Mouse (Mus musculus): Measurements from ENCODE around the gene Nsmce4a. TPM values are rescaled to one million over a fixed set of nuclear protein-coding genes. Genes with fewer than 3 reads are reported as not detected.

The Nsmce4a gene
- polyA plus RNA-seq, 1 experiment: 67.9 TPM

GRCm38 (mm10) chr7:130586521-130587072 is 13.7 kb upstream of the Nsmce4a start:
- TF ChIP-seq POLR2A (IDR thresholded peaks at IDR 0.05; ENCODE audit: low read depth, low read length) (no peak), CTCF (IDR thresholded peaks at IDR 0.05; ENCODE audit: borderline replicate concordance, insufficient read depth, low read length) (no peak)
- Histone ChIP-seq H3K4me1 (ENCODE audit: control insufficient read depth, insufficient read depth, low read length) (no peaks in the 10 kb centered on the region), H3K4me3 (ENCODE audit: insufficient read depth, low read length) (no peak overlapping the region), H3K27ac (ENCODE audit: insufficient read depth, low read length) (no peak overlapping the region)

- Histone ChIP-seq H3K4me3 (ENCODE audit: insufficient read depth, low read length) (no peak overlapping the region), H3K4me1 (ENCODE audit: control insufficient read depth, insufficient read depth, low read length) (0 out of 2 replicates have a peak, but pooled peaks cover 5% of the 10 kb centered on the region), H3K27ac (ENCODE audit: insufficient read depth, low read length) (no peak overlapping the region)
- no peak for TF ChIP-seq CTCF (IDR thresholded peaks at IDR 0.05; ENCODE audit: borderline replicate concordance, insufficient read depth, low read length)
- no peak for TF ChIP-seq POLR2A (IDR thresholded peaks at IDR 0.05; ENCODE audit: low read depth, low read length)
Observed at GRCm38 (mm10) chr7:130578607-130579006, 5.7 kb upstream of the Nsmce4a start.

GRCm38 (mm10) chr7:130578066-130578465 is 5.1 kb upstream of the Nsmce4a start:
- no peak overlapping the region for H3K4me3 ChIP-seq (ENCODE audit: insufficient read depth, low read length)
- H3K27ac ChIP-seq (ENCODE audit: insufficient read depth, low read length): no peak overlapping the region
- 0 out of 2 replicates have a peak, but pooled peaks cover 5% of the 10 kb centered on the region for H3K4me1 ChIP-seq (ENCODE audit: control insufficient read depth, insufficient read depth, low read length)
- TF ChIP-seq POLR2A (IDR thresholded peaks at IDR 0.05; ENCODE audit: low read depth, low read length) (no peak), CTCF (IDR thresholded peaks at IDR 0.05; ENCODE audit: borderline replicate concordance, insufficient read depth, low read length) (no peak)

- 0 out of 2 replicates have a peak, but pooled peaks cover 5% of the 10 kb centered on the region for H3K4me1 ChIP-seq (ENCODE audit: control insufficient read depth, insufficient read depth, low read length)
- no peak for TF ChIP-seq CTCF (IDR thresholded peaks at IDR 0.05; ENCODE audit: borderline replicate concordance, insufficient read depth, low read length)
- TF ChIP-seq POLR2A (IDR thresholded peaks at IDR 0.05; ENCODE audit: low read depth, low read length): no peak
- peak within 1 kb of the TSS; percentile 1; the same call in 1 of the 2 replicates for H3K4me3 ChIP-seq (ENCODE audit: insufficient read depth, low read length)
- no peak within 1 kb of the TSS for H3K27ac ChIP-seq (ENCODE audit: insufficient read depth, low read length)
Observed at GRCm38 (mm10) chr7:130577388-130578003, 4.6 kb upstream of the Nsmce4a start, which contains the start of gene Tacc2. Tacc2 (plus strand) TSS chr7:130577438.

GRCm38 (mm10) chr7:130576981-130577380 is 4.1 kb upstream of the Nsmce4a start:
- TF ChIP-seq POLR2A (IDR thresholded peaks at IDR 0.05; ENCODE audit: low read depth, low read length): no peak
- no peak for TF ChIP-seq CTCF (IDR thresholded peaks at IDR 0.05; ENCODE audit: borderline replicate concordance, insufficient read depth, low read length)
- no peak overlapping the region for H3K27ac ChIP-seq (ENCODE audit: insufficient read depth, low read length)
- H3K4me1 ChIP-seq (ENCODE audit: control insufficient read depth, insufficient read depth, low read length): 0 out of 2 replicates have a peak, but pooled peaks cover 5% of the 10 kb centered on the region
- H3K4me3 ChIP-seq (ENCODE audit: insufficient read depth, low read length): peak overlapping the region; percentile 1; the same call in 1 of the 2 replicates

GRCm38 (mm10) chr7:130574211-130574991 is 1.5 kb upstream of the Nsmce4a start:
- H3K4me1 ChIP-seq (ENCODE audit: control insufficient read depth, insufficient read depth, low read length): 0 out of 2 replicates have a peak, but pooled peaks cover 5% of the 10 kb centered on the region
- no peak overlapping the region for H3K4me3 ChIP-seq (ENCODE audit: insufficient read depth, low read length)
- no peak overlapping the region for H3K27ac ChIP-seq (ENCODE audit: insufficient read depth, low read length)
- no peak for TF ChIP-seq CTCF (IDR thresholded peaks at IDR 0.05; ENCODE audit: borderline replicate concordance, insufficient read depth, low read length)

- no peak overlapping the region for H3K4me3 ChIP-seq (ENCODE audit: insufficient read depth, low read length)
- no peak overlapping the region for H3K27ac ChIP-seq (ENCODE audit: insufficient read depth, low read length)
- 0 out of 2 replicates have a peak, but pooled peaks cover 5% of the 10 kb centered on the region for H3K4me1 ChIP-seq (ENCODE audit: control insufficient read depth, insufficient read depth, low read length)
- TF ChIP-seq POLR2A (IDR thresholded peaks at IDR 0.05; ENCODE audit: low read depth, low read length): no peak
- TF ChIP-seq CTCF (IDR thresholded peaks at IDR 0.05; ENCODE audit: borderline replicate concordance, insufficient read depth, low read length): no peak
Observed at GRCm38 (mm10) chr7:130573746-130574145, 828 bp upstream of the Nsmce4a start.

- TF ChIP-seq CTCF (IDR thresholded peaks at IDR 0.05; ENCODE audit: borderline replicate concordance, insufficient read depth, low read length): no peak
- no peak for TF ChIP-seq POLR2A (IDR thresholded peaks at IDR 0.05; ENCODE audit: low read depth, low read length)
- Histone ChIP-seq H3K27ac (ENCODE audit: insufficient read depth, low read length) (no peak overlapping the region), H3K4me3 (ENCODE audit: insufficient read depth, low read length) (no peak overlapping the region), H3K4me1 (ENCODE audit: control insufficient read depth, insufficient read depth, low read length) (0 out of 2 replicates have a peak, but pooled peaks cover 5% of the 10 kb centered on the region)
Observed at GRCm38 (mm10) chr7:130570472-130570871, 2.4 kb downstream of the Nsmce4a start.

- Histone ChIP-seq H3K4me3 (ENCODE audit: insufficient read depth, low read length) (no peak overlapping the region), H3K27ac (ENCODE audit: insufficient read depth, low read length) (no peak overlapping the region), H3K4me1 (ENCODE audit: control insufficient read depth, insufficient read depth, low read length) (no peaks in the 10 kb centered on the region)
- TF ChIP-seq CTCF (IDR thresholded peaks at IDR 0.05; ENCODE audit: borderline replicate concordance, insufficient read depth, low read length): no peak
- no peak for TF ChIP-seq POLR2A (IDR thresholded peaks at IDR 0.05; ENCODE audit: low read depth, low read length)
Observed at GRCm38 (mm10) chr7:130568783-130569436, 4.0 kb downstream of the Nsmce4a start.

Measured in embryonic fibroblast, embryonic 13.5 days (primary cell).